Mouse (Mus musculus): ENCODE results near the gene Fcmr.

GRCm38 (mm10) chr1:130826448-130826847 is 39.0 kb upstream of the Fcmr start, which contains the start of gene Pigr:
- TF ChIP-seq TAL1 (IDR thresholded peaks at IDR 0.05; ENCODE audit: low read length) (no peak), GATA1 (IDR thresholded peaks at IDR 0.05; ENCODE audit: low read length) (no peak)

All from erythroblast, embryonic 14.5 days (primary cell).